Mouse (Mus musculus) liver, embryonic 14.5 days (tissue): ENCODE measurements around the gene Cmtm5. TPM values are rescaled to one million over a fixed set of nuclear protein-coding genes. Genes with fewer than 3 reads are reported as not detected.
"Not testable (repeated sequence)": the region's sequence is repeated elsewhere in the genome, so short reads cannot be mapped to it uniquely, and the experiment has no call there.

Experiments
- ATAC-seq: fragments of 200-750 bp; cut with Nextera tagmentation; 2 replicates; pipeline ENCODE4 v1.8.0; 2017; ENCODE audit warnings: moderate number of reproducible peaks, mild to moderate bottlenecking, moderate library complexity; ENCODE audit not compliant: insufficient read depth
- DNase-seq, 3 experiments: peaks; one replicate each; pipeline ENCODE4 v3.0.0-alpha.2; 2012 to 2013; ENCODE audit warnings: low read depth in 3 of 3, low spot score in 3 of 3
- H3K27ac ChIP-seq: fragments of 300-500 bp; sonication (generic); 2 replicates; pipeline ENCODE4 v1.5.1; 2014; ENCODE audit warnings: moderate library complexity, mild to moderate bottlenecking, control low read depth, inconsistent platforms
- H3K27me3 ChIP-seq: fragments of 300-500 bp; sonication (generic); 2 replicates; pipeline ENCODE4 v1.6.1; 2014; ENCODE audit warnings: mild to moderate bottlenecking, low read length, moderate library complexity; ENCODE audit not compliant: control insufficient read depth, insufficient read depth
- H3K36me3 ChIP-seq: fragments of 300-500 bp; sonication (generic); replicated peaks from 2 replicates; pipeline ENCODE4 v1.6.1; 2014; ENCODE audit warnings: low read depth; ENCODE audit not compliant: control insufficient read depth, insufficient read depth
- H3K4me1 ChIP-seq, 2 experiments: fragments of 200-500 bp in 1 of 2; fragments of 300-500 bp in 1 of 2; sonication (generic) in 1 of 2; replicated peaks; 2 replicates each; pipeline ENCODE4 v1.6.1; 2012 to 2014; ENCODE audit warnings: antibody characterized with exemption in 1 of 2, inconsistent platforms in 1 of 2, low read length in 1 of 2; ENCODE audit not compliant: control insufficient read depth in 2 of 2, insufficient read depth in 2 of 2
- H3K4me2 ChIP-seq: fragments of 300-500 bp; sonication (generic); 2 replicates; pipeline ENCODE4 v1.6.1; 2014; ENCODE audit warnings: low read depth, mild to moderate bottlenecking, control low read depth, moderate library complexity
- H3K4me3 ChIP-seq, 2 experiments: fragments of 200-500 bp in 1 of 2; fragments of 300-500 bp in 1 of 2; sonication (generic) in 1 of 2; 2 replicates each; pipeline ENCODE4 v1.5.1; 2012 to 2014; ENCODE audit warnings: low read depth in 2 of 2, low read length in 2 of 2, mild to moderate bottlenecking in 2 of 2, control low read depth in 1 of 2, inconsistent platforms in 1 of 2, moderate library complexity in 1 of 2; ENCODE audit not compliant: insufficient read depth in 1 of 2
- H3K9ac ChIP-seq: fragments of 300-500 bp; sonication (generic); replicated peaks from 2 replicates; pipeline ENCODE4 v1.6.1; 2014; ENCODE audit warnings: mild to moderate bottlenecking, control low read depth, moderate library complexity
- H3K9me3 ChIP-seq: fragments of 300-500 bp; sonication (generic); 2 replicates; pipeline ENCODE4 v1.6.1; 2016; ENCODE audit warnings: low read length, mixed read lengths; ENCODE audit not compliant: control insufficient read depth
- CTCF ChIP-seq: IDR thresholded peaks from 2 replicates; pipeline ENCODE4 v1.5.1; 2016; ENCODE audit warnings: antibody characterized with exemption, low read depth, control low read depth
- EP300 ChIP-seq: IDR thresholded peaks from 2 replicates; pipeline ENCODE4 v1.6.1; 2016; ENCODE audit warnings: antibody characterized with exemption, low read depth
- WGBS: fragments of 180-500 bp; shearing (Covaris S2); extraction: QIAGEN DNeasy Blood & Tissue Kit; methylation state at CpG from one replicate; pipeline ENCODE4 v1.1.7; 2014; ENCODE audit not compliant: insufficient replicate concordance; 5-methylcytosine and 5-hydroxymethylcytosine counted together
- polyA plus RNA-seq, 2 experiments: library from polyadenylated mRNA; depleted of rRNA in 1 of 2; stranded (reverse) in 1 of 2; unstranded in 1 of 2; fragments of >200 nt; fragmentation: Nextera tagmentation in 1 of 2; extraction: Ambion mirVana in 1 of 2; gene quantifications; 2 replicates each; pipeline versions ENCODE4 v1.2.1 to v1.2.3; 2012 to 2014

Cmtm5 gene
- polyA plus RNA-seq, 2 experiments: 0.04 TPM; not detected in 1

DNA sequence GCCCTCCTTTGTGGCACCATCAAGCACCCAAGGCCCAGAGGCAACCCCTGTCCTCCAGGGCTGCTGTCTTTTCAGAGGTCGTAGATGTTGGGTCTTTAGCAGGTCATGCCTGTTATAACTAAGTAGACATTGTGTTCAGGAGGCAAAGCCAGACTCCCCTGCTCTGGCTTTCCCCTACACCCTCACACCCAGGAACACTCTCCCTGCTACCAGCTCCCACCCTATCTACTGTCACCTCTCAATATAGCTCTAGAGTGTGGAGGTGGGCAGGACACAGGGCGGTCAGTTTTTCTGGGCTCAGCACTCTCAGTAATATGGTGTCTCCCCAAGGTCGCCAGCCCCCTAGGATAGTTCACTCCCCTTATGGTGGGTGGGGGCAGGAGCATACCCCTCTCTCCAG lies 31.8 kb downstream of the Cmtm5 start:
- Histone ChIP-seq H3K36me3 (no peaks in the 10 kb centered on the region), H3K4me3 (no peak overlapping the region), H3K9ac (no peak overlapping the region), H3K27ac (no peak overlapping the region), H3K9me3 (no peaks in the 10 kb centered on the region), H3K27me3 (no peaks in the 10 kb centered on the region), H3K4me1 (no peaks in the 10 kb centered on the region), H3K4me2 (no peak overlapping the region)
- no peak for DNase-seq
- ATAC-seq: no peak
- no peak for TF ChIP-seq CTCF
- no peak for TF ChIP-seq EP300
- WGBS: 48% methylated on average over 3 of the region's 3 CpGs

DNA sequence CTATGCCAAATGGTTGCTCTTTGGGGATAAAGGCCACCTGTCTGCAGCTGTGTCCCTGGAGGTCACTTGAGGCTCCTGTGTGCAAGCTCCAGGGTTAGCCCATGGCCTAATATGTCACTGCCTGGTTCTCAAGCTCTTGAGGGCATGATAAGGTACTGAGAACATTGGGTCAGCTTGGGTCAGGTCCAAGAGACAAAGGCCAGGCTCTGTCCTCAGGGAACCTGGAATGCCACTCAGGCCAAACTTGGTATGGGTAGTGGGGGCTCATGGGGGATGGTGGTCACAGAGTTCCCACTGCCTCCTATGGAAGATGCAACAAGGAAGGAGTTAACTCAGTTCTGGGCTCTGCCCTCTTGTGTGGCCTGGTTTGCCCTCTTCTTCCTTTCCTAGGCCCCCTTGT lies 32.3 kb downstream of the Cmtm5 start:
- ATAC-seq: no peak
- Histone ChIP-seq H3K4me2 (no peak overlapping the region), H3K4me1 (no peaks in the 10 kb centered on the region), H3K9me3 (no peaks in the 10 kb centered on the region), H3K27ac (no peak overlapping the region), H3K9ac (no peak overlapping the region), H3K27me3 (no peaks in the 10 kb centered on the region), H3K36me3 (no peaks in the 10 kb centered on the region), H3K4me3 (no peak overlapping the region)
- TF ChIP-seq CTCF (no peak), EP300 (no peak)
- no peak for DNase-seq

DNA sequence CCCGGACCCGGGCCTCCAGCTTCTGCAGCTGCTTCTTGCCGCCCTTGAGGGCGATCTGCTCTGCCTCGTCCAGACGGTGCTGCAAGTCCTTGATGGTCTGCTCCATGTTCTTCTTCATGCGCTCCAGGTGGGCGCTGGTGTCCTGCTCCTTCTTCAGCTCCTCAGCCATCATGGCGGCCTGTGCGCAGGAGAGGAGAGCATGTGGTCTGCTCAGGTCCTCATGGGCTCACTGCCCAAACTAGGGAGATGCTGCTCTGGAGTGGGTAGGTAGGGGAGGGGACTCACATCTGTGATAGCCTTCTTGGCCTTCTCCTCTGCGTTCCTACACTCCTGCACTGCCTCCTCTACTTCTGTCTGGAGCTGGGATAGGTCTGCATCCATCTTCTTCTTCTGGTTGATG lies 36.7 kb downstream of the Cmtm5 start:
- H3K4me1 ChIP-seq, H3K27me3 ChIP-seq, ATAC-seq, H3K27ac ChIP-seq, H3K9me3 ChIP-seq, DNase-seq, H3K9ac ChIP-seq, H3K36me3 ChIP-seq, H3K4me2 ChIP-seq, H3K4me3 ChIP-seq: not testable (repeated sequence)
- 70% methylated on average over 8 of the region's 11 CpGs for WGBS

DNA sequence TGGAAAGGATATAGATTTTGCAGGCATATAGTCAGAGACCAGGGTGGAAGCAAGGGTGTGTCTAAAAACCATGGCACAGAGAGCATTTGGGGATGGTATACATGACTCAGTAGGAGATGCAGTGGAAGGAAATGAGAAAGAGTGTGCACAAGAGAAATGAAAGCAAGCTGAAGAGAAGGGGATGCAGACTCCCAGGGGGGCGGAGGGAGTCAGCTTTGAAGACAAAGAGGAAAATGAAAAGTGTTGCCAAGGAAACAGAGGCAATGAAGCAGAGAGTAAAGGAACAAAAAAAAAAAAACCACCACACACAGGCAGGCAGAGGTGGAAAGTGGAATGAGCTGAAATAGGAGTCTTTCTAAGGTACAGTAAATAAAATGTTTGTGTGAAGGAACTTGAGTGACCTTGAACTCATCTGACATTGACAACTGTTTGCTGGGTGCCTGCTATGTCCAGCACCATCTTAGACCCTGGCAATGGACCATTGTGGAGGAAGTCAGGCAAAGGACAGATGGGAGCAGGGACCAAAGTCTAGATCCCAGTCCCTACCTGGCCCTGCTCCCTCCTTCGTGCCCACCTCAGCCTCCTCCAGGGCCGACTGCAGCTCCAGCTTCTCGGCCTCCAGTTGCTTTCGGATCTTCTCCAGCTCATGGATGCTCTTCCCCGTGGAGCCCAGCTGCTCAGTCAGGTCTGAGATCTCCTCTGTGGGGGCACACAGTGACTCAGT lies 38.2 kb downstream of the Cmtm5 start:
- Histone ChIP-seq H3K4me2 (no peak overlapping the region), H3K36me3 (no peaks in the 10 kb centered on the region), H3K4me1 (no peaks in the 10 kb centered on the region), H3K9ac (no peak overlapping the region), H3K27ac (no peak overlapping the region), H3K27me3 (no peaks in the 10 kb centered on the region), H3K9me3 (no peaks in the 10 kb centered on the region), H3K4me3 (no peak overlapping the region)
- DNase-seq: no peak
- no peak for TF ChIP-seq CTCF
- TF ChIP-seq EP300: no peak
- ATAC-seq: no peak
- WGBS: 59% methylated on average over 6 of the region's 6 CpGs

DNA sequence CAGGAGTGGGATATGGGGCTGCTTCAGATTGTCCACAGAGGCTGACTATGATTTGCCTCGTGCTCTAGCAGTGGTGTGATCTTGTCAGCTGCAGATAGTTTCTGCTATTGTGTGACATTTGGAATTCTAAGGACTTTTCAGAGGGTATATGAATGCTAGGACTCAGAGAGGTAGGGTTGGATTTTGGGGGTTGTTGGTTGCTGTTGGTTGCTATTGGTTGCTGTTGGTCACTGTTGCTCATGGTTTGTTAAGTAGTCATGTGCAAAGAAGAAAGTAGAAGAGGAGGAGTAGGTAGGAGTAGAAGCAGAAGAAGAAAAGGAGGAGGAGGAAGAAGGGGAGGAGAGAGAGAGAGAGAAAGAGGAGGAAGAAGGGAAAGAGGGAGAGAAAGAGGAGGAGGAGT lies 40.6 kb downstream of the Cmtm5 start, which contains the start of gene Gm17428:
TSS of gene Gm17428 (plus strand) at position 301 of the 400 bp plus-strand sequence.
- H3K27ac ChIP-seq: no peak within 1 kb of the TSS
- TF ChIP-seq EP300 (no peak), CTCF (no peak)
- no peak within 1 kb of the TSS for H3K9ac ChIP-seq
- no peak within 1 kb of the TSS for H3K4me2 ChIP-seq
- ATAC-seq (no peak), DNase-seq (no peak)
- 47% methylated on average over 1 of the region's 1 CpGs for WGBS
- no peaks in the 10 kb centered on the region for H3K4me1 ChIP-seq
- no peak within 1 kb of the TSS for H3K4me3 ChIP-seq
- H3K36me3 ChIP-seq: no peaks in the 10 kb centered on the region
- H3K27me3 ChIP-seq: no peaks in the 10 kb centered on the region
- no peaks in the 10 kb centered on the region for H3K9me3 ChIP-seq
